Mouse (Mus musculus) B cell, adult 67 days (primary cell): Measurements from ENCODE around the gene Krt72. TPM values are rescaled to one million over a fixed set of nuclear protein-coding genes. Genes with fewer than 3 reads are reported as not detected.

Source experiments
- total RNA-seq, 2 experiments: library from RNA; stranded (reverse); gene quantifications; 4 replicates each; pipeline ENCODE4 v1.2.4; 2023

Krt72 gene
- not detected for total RNA-seq

DNA sequence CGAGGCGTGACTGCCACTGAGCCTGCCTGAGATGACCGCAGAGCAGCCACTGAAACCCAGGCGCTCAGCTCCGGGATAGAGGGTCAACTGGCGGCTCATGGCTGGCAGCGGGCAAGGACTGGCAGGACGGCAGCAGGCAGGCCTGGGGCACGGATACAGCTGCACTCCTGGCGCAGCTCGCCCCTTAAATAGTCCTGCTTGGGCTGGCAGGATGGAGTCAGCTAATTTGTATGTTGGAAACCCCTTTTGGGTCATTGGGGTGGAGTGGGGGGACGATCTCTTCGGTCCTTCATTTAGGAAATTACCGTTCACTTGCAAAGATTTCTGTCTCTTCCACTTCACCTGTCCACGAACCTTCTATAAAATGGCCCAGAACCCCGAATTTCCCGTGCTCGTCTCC is at the start of gene Krt72:
TSS of gene Krt72 (minus strand) at position 101 of the 400 bp plus-strand sequence.

DNA sequence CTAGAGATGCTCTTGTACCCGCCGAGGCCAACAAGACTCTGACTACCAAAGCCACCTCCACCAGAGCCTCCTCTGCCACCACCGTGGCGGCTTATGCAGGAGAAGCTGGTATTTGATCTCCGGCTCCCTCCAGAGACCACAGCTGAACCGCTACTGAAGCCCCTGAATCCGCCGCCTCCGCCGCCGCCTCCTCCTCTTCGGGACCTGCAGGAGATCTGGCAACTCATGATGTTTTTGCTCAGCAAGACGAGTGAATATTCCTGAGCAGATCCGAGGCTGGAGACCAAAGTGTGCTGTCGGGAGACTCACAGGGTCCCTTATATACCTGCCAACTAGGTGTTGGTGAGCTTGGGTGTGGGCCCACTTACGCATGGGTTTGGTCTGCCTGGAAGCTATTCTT is 31.6 kb upstream of the Krt72 start, which contains the start of gene Krt2:
TSS of gene Krt2 (minus strand) at position 295 of the 400 bp plus-strand sequence.

DNA sequence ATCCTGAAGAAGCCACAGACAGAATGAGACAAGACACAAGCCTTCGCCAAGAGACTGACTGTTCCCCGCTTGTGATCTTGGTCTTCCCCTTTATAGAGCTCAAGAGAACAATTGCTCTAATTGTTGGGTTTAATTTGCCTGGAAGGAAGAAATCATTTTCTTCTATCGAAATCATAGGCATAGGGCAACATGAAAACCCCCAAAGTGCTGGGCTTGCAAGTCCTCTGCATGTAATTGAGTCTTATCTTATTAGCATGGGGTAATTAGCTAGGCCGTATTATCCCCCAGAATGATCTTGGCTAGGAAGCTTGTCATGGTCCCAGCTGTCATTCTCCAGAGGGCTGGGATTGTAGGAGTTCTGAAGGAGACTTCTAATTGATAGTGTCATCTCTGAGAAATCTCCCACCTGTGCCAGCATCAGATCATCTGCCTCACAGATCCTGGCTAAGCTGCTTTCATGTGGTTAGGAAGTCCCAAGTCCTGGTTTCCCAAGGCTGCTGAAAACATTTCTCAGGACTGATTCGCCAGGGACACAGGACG is 16.1 kb upstream of the Krt72 start, which contains the start of gene Krt73:
TSS of gene Krt73 (minus strand) at position 51 of the 540 bp plus-strand sequence.

DNA sequence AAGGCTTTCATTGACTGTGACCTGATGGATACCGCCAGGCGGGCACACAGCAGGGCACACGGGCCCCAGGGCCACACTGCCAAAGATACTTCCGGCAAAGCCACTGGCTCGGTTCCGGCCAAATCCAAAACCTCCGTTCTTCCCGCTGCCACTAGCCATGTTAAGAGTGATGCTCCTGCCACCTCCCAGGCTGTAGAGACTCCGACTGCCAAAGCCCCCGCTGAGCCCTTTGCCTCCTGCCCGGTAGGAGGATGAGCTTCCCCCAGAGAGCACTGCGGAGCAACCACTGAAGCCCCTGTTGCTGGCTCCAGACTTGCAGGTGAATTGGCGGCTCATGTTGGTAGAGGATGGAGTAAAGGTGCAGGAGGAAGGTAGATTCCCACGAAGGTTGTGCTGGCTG is 43.5 kb downstream of the Krt72 start, which contains the start of gene Krt71:
TSS of gene Krt71 (minus strand) at position 399 of the 400 bp plus-strand sequence.

Other genes starting within 250 kb of the Krt72 start
- not detected for gene Krt82, start 235.8 kb downstream of the Krt72 start, total RNA-seq
- not detected for gene Krt90, start 223.5 kb downstream of the Krt72 start, total RNA-seq
- gene Krt75, start 212.6 kb downstream of the Krt72 start, total RNA-seq = not detected
- not detected for gene Gm5414, start 158.3 kb downstream of the Krt72 start, total RNA-seq
- not detected for gene Gm5478, start 139.1 kb downstream of the Krt72 start, total RNA-seq
- not detected for gene Krt6b, start 106.2 kb downstream of the Krt72 start, total RNA-seq
- not detected for gene Krt6a, start 92.2 kb downstream of the Krt72 start, total RNA-seq
- not detected for gene Krt5, start 73.6 kb downstream of the Krt72 start, total RNA-seq
- not detected for gene Krt71, start 43.4 kb downstream of the Krt72 start, total RNA-seq
- gene Krt73, start 15.9 kb upstream of the Krt72 start, total RNA-seq = not detected
- not detected for gene Krt2, start 31.7 kb upstream of the Krt72 start, total RNA-seq
- gene Krt1, start 64.3 kb upstream of the Krt72 start, total RNA-seq = not detected
- gene Krt77, start 83.2 kb upstream of the Krt72 start, total RNA-seq = not detected
- not detected for gene Krt76, start 106.5 kb upstream of the Krt72 start, total RNA-seq
- gene Krt4, start 138.3 kb upstream of the Krt72 start, total RNA-seq = not detected
- not detected for gene Krt79, start 153.9 kb upstream of the Krt72 start, total RNA-seq
- gene Krt78, start 167.8 kb upstream of the Krt72 start, total RNA-seq = not detected
- not detected for gene Krt8, start 218.0 kb upstream of the Krt72 start, total RNA-seq
- gene Krt18, start 241.7 kb upstream of the Krt72 start, total RNA-seq = not detected